Mouse (Mus musculus): ENCODE measurements around the gene Creg1.

DNA sequence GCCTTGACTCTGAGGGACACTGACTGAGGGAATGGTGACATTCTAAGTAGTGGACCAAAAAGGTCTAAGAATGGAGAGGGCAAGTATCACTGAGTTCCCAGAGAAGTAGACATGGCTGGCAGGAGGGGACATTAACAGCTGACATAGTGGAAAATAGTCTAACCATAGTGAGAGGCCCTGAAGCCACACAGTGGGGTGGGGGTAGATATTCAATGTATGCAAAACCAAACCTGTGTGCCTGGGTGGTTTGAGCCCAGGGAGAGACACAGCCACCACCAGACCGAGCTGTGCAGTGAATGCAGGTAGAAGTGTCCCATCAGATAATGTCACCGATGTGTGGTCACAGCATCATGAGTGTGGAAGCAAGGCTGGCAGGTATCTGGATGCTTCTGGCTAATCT lies 58.5 kb downstream of the Creg1 start:
- no peak for TF ChIP-seq CTCF (IDR thresholded peaks at IDR 0.05; ENCODE audit: low read depth)
- TF ChIP-seq EP300 (IDR thresholded peaks at IDR 0.05; ENCODE audit: low read depth): no peak

Data from heart, postnatal 0 days (tissue).